Mouse (Mus musculus) gastrocnemius, postnatal 14 days (tissue): Measurements from ENCODE around the gene Usp10. TPM values are rescaled to one million over a fixed set of nuclear protein-coding genes. Genes with fewer than 3 reads are reported as not detected.

Experiments
- DNase-seq: peaks from one replicate; pipeline ENCODE4 v3.0.0; 2021; ENCODE audit warnings: mixed read lengths
- intact Hi-C: fragments of 180-260 bp; cut with DNase I; formaldehyde crosslinking; loops from one replicate; pipeline ENCODE4 v1.15.1; 2025; ENCODE audit warnings: low total_unique reads
- long read RNA-seq, 2 experiments: library from polyadenylated mRNA; stranded (forward); transcript quantifications; one replicate each; pipeline ENCODE4 v2.0.0; 2021
- total RNA-seq, 2 experiments: library from RNA; stranded (reverse); gene quantifications; 2 replicates each; pipeline ENCODE4 v1.2.3; 2021

Usp10 gene
- 10 to 100 TPM; 41.1 to 49.5 TPM for total RNA-seq
- long read RNA-seq, experiment 1, transcript Usp10-210 (14 exons, 3,726 nt): major isoform, 20 of 43 reads
- long read RNA-seq, experiment 1, transcript Usp10-202 (14 exons, 3,274 nt): minor isoform, 12 of 43 reads
- long read RNA-seq, experiment 1, partial matches to known transcripts: 9 of 43 reads
- long read RNA-seq, experiment 1, other reads (novel, unspliced or antisense): 2 of 43 reads
- long read RNA-seq, experiment 2, transcript Usp10-210 (14 exons, 3,726 nt): major isoform, 21 of 47 reads
- long read RNA-seq, experiment 2, transcript Usp10-202 (14 exons, 3,274 nt): minor isoform, 17 of 47 reads
- long read RNA-seq, experiment 2, partial matches to known transcripts: 8 of 47 reads
- long read RNA-seq, experiment 2, other reads (novel, unspliced or antisense): 1 of 47 reads

- intact Hi-C loops: no loop called here
- no peak for DNase-seq
Measured at GRCm38 (mm10) chr8:119909944-119910546, at the start of gene Usp10. Gene Usp10 (plus strand): TSS chr8:119910360.

DNA sequence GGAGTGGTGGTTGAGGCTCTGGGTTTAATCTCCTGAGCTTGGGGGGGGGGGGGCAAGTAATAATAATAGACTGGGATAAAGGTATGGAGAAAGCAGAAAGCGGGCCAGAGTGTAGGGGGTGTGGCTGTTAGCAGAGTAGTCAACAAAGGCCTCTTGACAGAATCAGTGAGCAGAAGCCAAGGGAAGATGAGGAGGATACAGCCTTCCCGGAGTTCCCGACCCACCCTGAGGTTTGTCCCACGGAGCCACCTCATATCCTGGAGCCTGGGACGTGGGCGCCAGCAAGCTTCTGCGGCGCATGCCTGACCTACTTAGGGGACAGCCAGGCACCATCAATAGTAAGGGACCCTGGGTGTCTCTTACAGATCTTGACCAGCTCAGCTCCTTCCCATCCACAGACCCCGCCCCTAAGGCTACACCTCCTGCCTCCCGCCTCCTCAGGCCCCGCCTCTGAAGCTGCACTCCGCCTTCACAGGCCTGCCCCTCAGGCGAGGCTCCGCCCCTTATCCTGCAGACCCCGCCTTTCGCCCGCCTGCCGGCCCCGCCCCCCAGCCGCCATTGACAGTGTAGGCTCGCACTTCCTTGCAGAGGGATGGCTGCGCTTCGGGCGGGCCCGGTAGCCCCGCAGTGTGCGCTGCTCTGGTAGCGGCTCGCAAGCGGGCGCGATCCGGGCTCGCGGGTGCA, 48.3 kb upstream of the Usp10 start, which contains the start of gene Klhl36:
TSS of gene Klhl36 (plus strand) at position 561 of the 684 bp plus-strand sequence.
- peak; percentile 98 for DNase-seq
- intact Hi-C loops: no loop called here

DNA sequence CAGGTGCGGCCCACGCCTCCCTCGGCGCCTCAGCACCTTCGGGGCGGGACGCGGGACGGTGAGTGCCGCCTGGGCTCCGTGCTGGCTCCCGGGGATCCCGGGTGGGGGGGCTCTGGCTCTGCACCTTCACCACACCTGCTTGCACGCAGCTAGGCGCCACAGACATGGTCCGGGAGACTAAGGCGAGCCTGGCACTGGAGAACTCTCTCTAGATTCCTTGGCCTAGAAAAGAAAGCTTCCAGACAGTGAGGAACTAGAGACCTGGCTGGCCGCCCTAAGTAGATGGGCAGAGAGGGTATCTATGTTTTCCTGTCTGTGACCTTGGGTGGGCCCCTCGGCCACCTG, 47.8 kb upstream of the Usp10 start:
- no peak for DNase-seq
- intact Hi-C loops: no loop called here

- DNase-seq: no peak
- intact Hi-C loops: no loop called here
Measured at GRCm38 (mm10) chr8:119862749-119863148, 47.4 kb upstream of the Usp10 start.

GRCm38 (mm10) chr8:119869616-119870015, 40.5 kb upstream of the Usp10 start:
- no peak for DNase-seq
- intact Hi-C loops: no loop called here

GRCm38 (mm10) chr8:119873181-119873580, 37.0 kb upstream of the Usp10 start:
- intact Hi-C loops: no loop called here
- no peak for DNase-seq

DNA sequence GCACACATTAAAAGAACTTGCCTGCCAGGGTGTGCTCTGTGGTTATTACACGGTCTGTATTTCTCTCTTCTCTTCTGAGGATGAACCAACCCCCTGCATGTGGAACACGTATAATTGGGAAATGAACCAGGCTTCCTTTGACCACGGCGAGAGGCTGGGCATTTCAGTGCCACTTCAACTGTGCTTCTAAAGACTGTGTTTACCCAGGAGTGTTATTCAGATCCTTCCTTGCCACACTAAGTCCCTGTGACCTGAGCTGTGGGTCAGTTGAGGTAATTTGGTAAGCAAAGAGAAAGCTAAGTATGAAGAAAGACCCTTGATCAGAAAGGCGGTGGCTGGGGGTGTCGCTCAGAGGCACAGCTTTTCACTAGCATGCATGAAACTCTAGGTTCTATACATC, 28.9 kb upstream of the Usp10 start:
- intact Hi-C loops: no loop called here
- no peak for DNase-seq

DNA sequence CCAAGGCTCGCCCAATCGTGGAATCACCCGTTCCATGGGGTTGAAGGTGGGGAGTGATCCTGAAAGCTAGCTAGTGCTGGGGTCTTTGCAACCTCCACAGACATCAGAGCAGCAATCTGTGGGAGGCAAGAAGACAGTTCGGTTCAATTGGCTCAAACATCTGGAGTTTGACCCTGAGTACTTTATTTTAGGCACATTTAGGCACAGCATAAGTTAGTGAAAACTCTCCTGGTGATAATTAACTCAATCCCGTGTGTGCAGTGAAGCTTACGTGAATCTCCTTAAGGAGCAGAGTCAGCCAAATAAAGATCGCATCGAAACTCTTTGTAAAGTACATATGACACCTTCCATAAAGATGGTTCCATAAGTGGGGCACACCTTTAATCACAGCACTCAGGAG, 28.2 kb upstream of the Usp10 start:
- no peak for DNase-seq
- intact Hi-C loops: no loop called here

GRCm38 (mm10) chr8:119883281-119883680, 26.9 kb upstream of the Usp10 start:
- DNase-seq: no peak
- intact Hi-C loops: no loop called here

- peak; percentile 54 for DNase-seq
- intact Hi-C loops: no loop called here
Measured at GRCm38 (mm10) chr8:119885612-119886011, 24.5 kb upstream of the Usp10 start.

DNA sequence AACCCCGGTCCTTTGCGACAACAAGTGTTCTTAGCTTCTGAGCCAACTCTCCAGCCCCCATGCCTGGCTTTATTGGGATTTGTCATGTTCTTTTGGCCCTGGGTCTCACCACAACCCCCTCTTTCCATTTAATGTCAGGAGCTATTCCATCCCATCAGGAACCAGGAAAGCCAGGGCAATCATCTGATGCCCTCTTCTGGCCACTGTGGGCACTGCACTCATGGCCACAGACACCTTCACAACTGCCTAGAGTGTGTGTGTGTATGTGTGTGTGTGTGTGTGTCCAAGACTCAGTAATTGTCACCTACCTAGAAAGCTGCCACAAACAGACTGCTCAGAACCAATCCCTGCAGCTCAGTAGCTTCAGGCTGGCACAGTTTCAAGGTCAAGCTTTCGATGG, 23.0 kb upstream of the Usp10 start:
- intact Hi-C loops: no loop called here
- DNase-seq: no peak

DNA sequence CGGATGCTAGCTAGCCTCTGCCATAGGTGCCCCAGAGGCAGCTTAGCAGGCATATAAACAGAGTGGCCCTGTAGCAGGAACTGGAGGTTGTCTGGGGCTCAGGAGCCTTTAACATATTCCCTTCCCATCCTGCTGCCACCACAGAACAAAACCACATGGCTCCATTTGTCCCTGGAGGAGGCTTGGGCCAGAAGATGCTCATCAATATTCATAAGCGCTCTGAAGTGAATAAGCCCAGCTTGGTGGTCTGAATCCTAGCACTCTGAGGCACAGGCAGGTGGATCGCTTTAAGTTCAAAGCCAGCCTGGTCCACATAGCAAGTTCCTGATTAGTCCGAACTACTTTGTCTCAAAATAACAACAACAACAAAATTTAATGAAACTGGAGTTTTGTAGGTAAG, 22.1 kb upstream of the Usp10 start:
- DNase-seq: no peak
- intact Hi-C loops: no loop called here

- DNase-seq: no peak
- intact Hi-C loops: no loop called here
Measured at GRCm38 (mm10) chr8:119897069-119897468, 13.1 kb upstream of the Usp10 start.

GRCm38 (mm10) chr8:119897933-119898332, 12.2 kb upstream of the Usp10 start:
- intact Hi-C loops: no loop called here
- no peak for DNase-seq

- no peak for DNase-seq
Measured at GRCm38 (mm10) chr8:119901349-119901748, 8.8 kb upstream of the Usp10 start.

DNA sequence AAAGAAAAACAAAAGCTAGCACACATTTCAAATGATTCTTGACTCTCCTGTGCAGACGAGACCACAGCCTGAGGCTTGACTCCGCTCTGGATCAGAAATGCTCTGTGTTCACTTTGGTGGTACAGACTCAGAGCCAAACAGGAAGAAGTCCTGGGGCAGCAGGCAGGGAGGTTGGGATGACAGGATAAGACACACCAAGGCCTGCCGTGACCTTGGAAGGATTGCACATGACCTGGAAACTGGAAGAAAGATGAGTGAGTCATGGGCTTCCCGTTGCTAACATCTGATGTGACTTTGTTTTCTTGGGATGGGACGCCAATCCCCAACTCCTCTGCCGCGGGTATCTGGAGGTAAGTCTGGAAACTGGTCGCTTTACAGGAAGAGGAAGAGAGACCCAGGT, 8.2 kb upstream of the Usp10 start:
- DNase-seq: no peak
- intact Hi-C loops: no loop called here

More at GRCm38 (mm10) chr8:119901349-119901748, 8.8 kb upstream of the Usp10 start:
- intact Hi-C loops: no loop called here

- DNase-seq: no peak
- intact Hi-C loops: no loop called here
Measured at GRCm38 (mm10) chr8:119904323-119904911, 5.7 kb upstream of the Usp10 start.

DNA sequence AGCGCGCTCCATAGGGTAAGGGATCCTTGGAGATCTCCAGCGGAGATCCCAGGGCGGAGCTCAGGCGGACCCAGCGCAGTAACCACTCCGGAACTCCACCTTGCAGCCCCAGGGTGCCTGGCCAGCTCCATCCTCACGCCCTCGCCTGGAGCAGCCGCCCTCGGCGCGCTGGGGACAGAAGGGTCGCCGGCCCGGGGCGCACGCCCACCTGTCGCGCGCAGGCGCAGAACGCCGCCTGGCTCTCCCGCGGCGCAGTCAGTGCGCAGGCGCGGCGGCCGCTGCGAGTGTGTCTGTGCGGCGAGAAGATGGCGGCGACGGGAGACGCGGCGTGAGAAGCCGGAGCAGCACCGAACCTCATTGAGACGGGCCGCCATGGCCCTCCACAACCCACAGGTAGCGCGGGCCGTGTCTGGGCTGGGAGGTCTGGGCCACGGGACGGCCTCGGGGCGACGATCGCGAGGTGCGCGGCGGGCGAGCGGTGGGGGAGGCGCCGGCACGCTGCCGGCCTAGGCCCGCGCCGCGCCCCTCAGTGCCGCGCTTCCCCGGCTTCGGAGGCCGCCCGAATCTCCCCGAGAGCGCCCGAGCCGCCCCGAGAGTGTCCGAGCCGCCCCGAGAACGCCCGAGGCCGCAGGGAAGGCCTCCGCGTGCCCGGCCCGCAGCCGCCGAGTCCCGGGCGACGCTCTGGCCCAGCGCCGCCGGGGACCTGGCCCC, 542 bp downstream of the Usp10 start, which contains the start of gene Gm20388:
TSS of gene Gm20388 (plus strand) at position 295 of the 711 bp plus-strand sequence.
- intact Hi-C loops: no loop called here
- peak; percentile 88 for DNase-seq

DNA sequence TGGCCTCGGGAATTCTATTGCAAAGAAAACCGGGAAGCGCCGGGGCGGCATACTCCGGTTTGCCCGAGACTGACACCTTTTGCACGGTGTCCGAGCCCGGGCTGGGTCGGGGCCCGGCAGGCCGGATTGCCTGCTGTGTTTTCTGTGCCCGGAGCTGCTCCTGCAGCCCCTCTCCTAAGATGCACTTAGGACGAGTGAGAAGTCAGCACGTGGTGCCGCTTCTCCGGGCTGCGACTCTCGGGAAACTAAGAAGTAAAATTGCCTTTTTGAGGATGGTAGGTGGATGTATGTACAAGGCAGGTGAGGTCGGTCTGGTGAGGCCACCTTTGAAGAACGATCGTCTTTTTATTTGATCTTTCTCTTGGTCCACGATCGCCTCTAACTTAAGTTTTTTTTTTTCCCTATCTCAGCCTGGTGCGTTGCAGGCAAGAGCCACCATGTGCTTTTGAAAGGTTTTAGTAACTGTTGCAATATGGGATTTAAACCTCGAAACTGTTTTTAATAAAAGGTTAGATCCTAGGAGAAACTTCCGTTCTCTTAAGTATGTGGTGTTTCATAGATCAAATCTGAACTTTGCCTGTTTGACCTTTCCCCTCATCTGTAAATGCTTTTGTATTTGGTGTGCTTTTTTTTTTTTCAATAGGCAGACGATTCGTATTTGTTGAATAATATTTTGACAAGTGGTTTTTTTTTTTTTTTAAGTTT, 1.2 kb downstream of the Usp10 start:
- intact Hi-C loops: no loop called here
- no peak for DNase-seq
